Mouse (Mus musculus): ENCODE data around the gene Samm50.

DNA sequence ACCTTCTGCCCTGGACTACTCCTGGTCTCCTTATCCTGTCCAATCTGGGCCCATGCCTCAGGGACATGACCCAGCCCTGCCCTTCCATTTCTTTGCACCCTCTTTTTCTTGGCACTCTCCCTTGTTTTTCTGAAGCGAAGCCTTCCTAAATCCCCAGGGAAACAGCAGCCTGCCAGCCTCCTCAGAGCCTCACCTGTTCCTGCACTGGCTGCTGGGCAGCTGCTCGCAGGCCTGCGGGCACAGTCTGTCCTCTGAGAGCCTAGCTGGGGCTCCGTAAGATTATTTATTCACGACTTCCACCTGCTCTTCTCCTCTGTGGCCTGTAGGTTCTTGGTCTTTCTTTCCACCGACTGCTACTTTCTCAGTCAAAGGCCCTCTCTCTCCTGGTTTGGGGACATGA lies 10.0 kb upstream of the Samm50 start:
- no peak for TF ChIP-seq USF2 (conservative IDR thresholded peaks at IDR 0.05; ENCODE audit: low read depth, low read length)
- TF ChIP-seq CTCF (conservative IDR thresholded peaks at IDR 0.05 in 1 of 2, IDR thresholded peaks at IDR 0.05 in 1 of 2; ENCODE audit: low read depth in 2 of 2, low read length in 2 of 2): no peak
- no peak for TF ChIP-seq HCFC1 (IDR thresholded peaks at IDR 0.05; ENCODE audit: low read depth, low read length)
- TF ChIP-seq POLR2A (IDR thresholded peaks at IDR 0.05; ENCODE audit: low read depth, low read length): no peak
- no peak for TF ChIP-seq TCF12 (IDR thresholded peaks at IDR 0.05; ENCODE audit: low read depth, low read length)
- TF ChIP-seq ZKSCAN1 (IDR thresholded peaks at IDR 0.05; ENCODE audit: borderline replicate concordance, low read depth, low read length): no peak
- no peak for TF ChIP-seq EP300 (IDR thresholded peaks at IDR 0.05; ENCODE audit: low read length)
- TF ChIP-seq USF1 (IDR thresholded peaks at IDR 0.05; ENCODE audit: low read depth, low read length): no peak
- TF ChIP-seq ELF1 (IDR thresholded peaks at IDR 0.05; ENCODE audit: low read depth, low read length): no peak
- TF ChIP-seq ZNF384 (IDR thresholded peaks at IDR 0.05; ENCODE audit: low read depth, low read length): no peak
- no peak for TF ChIP-seq GABPA (IDR thresholded peaks at IDR 0.05; ENCODE audit: insufficient replicate concordance, low read depth, low read length)
- no peak for TF ChIP-seq TBP (conservative IDR thresholded peaks at IDR 0.05; ENCODE audit: low read depth, low read length)
- TF ChIP-seq UBTF (IDR thresholded peaks at IDR 0.05; ENCODE audit: low read depth, low read length): no peak

Measured in CH12.LX (cell line).